Mouse (Mus musculus) midbrain, embryonic 16.5 days (tissue): Measurements from ENCODE around the gene Meis2. TPM values are rescaled to one million over a fixed set of nuclear protein-coding genes. Genes with fewer than 3 reads are reported as not detected.

Experiments
- ATAC-seq: fragments of 200-750 bp; cut with Nextera tagmentation; 2 replicates; pipeline ENCODE4 v1.8.0; 2017; ENCODE audit warnings: moderate TSS enrichment
- H3K27ac ChIP-seq: fragments of 300-500 bp; sonication (generic); 2 replicates; pipeline ENCODE4 v1.5.1; 2014; ENCODE audit warnings: mild to moderate bottlenecking, low read length, mixed read lengths
- H3K27me3 ChIP-seq: fragments of 300-500 bp; sonication (generic); 2 replicates; pipeline ENCODE4 v1.6.1; 2014; ENCODE audit warnings: low read depth, low read length, mixed read lengths; ENCODE audit not compliant: control insufficient read depth, insufficient read depth
- H3K36me3 ChIP-seq: fragments of 300-500 bp; sonication (generic); 2 replicates; pipeline ENCODE4 v1.6.1; 2014; ENCODE audit warnings: mild to moderate bottlenecking, low read length, moderate library complexity, mixed read lengths; ENCODE audit not compliant: control insufficient read depth, insufficient read depth
- H3K4me1 ChIP-seq: fragments of 300-500 bp; sonication (generic); 2 replicates; pipeline ENCODE4 v1.6.1; 2014; ENCODE audit warnings: mild to moderate bottlenecking, low read length, mixed read lengths; ENCODE audit not compliant: control insufficient read depth, insufficient read depth
- H3K4me2 ChIP-seq: fragments of 300-500 bp; sonication (generic); 2 replicates; pipeline ENCODE4 v1.6.1; 2014; ENCODE audit warnings: mild to moderate bottlenecking, low read length, mixed read lengths
- H3K4me3 ChIP-seq: fragments of 300-500 bp; sonication (generic); 2 replicates; pipeline ENCODE4 v1.5.1; 2014; ENCODE audit warnings: low read depth, mild to moderate bottlenecking, low read length, moderate library complexity, mixed read lengths
- H3K9ac ChIP-seq: fragments of 300-500 bp; sonication (generic); 2 replicates; pipeline ENCODE4 v1.6.1; 2014; ENCODE audit warnings: low read depth, low read length, mixed read lengths
- H3K9me3 ChIP-seq: fragments of 300-500 bp; sonication (generic); replicated peaks from 2 replicates; pipeline ENCODE4 v1.6.1; 2014; ENCODE audit warnings: mild to moderate bottlenecking, low read length, mixed read lengths; ENCODE audit not compliant: control insufficient read depth, poor library complexity, severe bottlenecking
- WGBS: fragments of 180-500 bp; shearing (Covaris S2); extraction: QIAGEN DNeasy Blood & Tissue Kit; methylation state at CpG from one replicate; pipeline ENCODE4 v1.1.7; 2014; 5-methylcytosine and 5-hydroxymethylcytosine counted together
- polyA plus RNA-seq: library from polyadenylated mRNA; unstranded; fragments of >200 nt; fragmentation: Nextera tagmentation; extraction: Ambion mirVana; gene quantifications from 2 replicates; pipeline ENCODE4 v1.2.1, GENCODE M21; 2015

Meis2 gene
- polyA plus RNA-seq, 1 experiment from 2014 or later = 70.2 TPM

DNA sequence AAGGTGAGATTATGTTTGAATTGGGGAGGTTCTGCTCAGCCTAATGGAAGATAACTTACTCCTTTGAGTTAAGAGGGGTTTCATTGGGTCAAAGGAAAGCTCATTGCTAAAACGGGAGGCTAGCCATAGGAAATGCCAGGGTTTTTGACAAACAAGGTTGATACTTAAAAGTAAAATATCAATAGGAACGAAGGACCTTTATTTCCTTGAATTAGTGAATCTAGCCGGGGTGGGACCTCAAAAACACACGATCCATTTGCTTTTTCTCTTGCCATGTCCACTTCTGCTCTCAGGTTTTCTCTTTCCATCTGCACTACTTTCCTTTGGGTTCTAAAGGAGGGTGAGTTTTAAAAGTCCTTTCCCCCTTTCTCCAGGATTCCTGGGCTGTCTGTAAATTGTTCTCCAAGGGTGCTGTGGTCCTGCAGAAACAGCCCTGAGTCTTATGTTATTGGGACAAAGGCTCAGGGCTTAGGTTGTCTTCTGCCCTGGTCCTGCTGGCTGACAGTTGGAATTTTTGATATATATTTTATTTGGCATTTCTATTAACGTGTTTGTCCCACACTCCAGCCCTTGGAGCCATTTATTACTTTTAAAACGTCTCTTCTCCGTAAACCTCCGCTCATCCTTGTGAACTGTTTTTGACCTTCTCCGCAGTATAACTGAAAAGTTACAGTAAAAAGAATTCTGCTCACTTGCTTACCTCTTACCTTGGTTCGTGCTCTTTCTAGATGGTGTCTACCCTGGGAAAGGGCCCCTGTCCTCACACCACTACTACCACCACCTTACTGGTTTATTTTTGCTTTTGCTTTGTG is 5.2 kb upstream of the Meis2 start:
- no peaks in the 10 kb centered on the region for H3K9me3 ChIP-seq
- 7% methylated on average over 10 of the region's 10 CpGs for WGBS
- peak overlapping the region; percentile 62 for H3K4me2 ChIP-seq
- H3K36me3 ChIP-seq = no peaks in the 10 kb centered on the region
- peak overlapping the region; percentile 84 for H3K27ac ChIP-seq
- peak overlapping the region; percentile 43 for H3K4me3 ChIP-seq
- peak overlapping the region; percentile 52 for H3K9ac ChIP-seq
- no peak for ATAC-seq
- H3K27me3 ChIP-seq = peaks cover 3% of the 10 kb centered on the region; the same call in 1 of the 2 replicates
- H3K4me1 ChIP-seq = peaks cover 21% of the 10 kb centered on the region

GRCm38 (mm10) chr2:116069451-116070225 is 4.0 kb upstream of the Meis2 start:
- H3K9me3 ChIP-seq = no peaks in the 10 kb centered on the region
- peaks cover 3% of the 10 kb centered on the region; the same call in 1 of the 2 replicates for H3K27me3 ChIP-seq
- peak overlapping the region; percentile 62 for H3K4me2 ChIP-seq
- ATAC-seq = no peak
- 13% methylated on average over 8 of the region's 8 CpGs for WGBS
- H3K9ac ChIP-seq = peak overlapping the region; percentile 44
- H3K4me3 ChIP-seq = peak overlapping the region; percentile 43
- no peaks in the 10 kb centered on the region for H3K36me3 ChIP-seq
- H3K27ac ChIP-seq = peak overlapping the region; percentile 61
- H3K4me1 ChIP-seq = peaks cover 14% of the 10 kb centered on the region

DNA sequence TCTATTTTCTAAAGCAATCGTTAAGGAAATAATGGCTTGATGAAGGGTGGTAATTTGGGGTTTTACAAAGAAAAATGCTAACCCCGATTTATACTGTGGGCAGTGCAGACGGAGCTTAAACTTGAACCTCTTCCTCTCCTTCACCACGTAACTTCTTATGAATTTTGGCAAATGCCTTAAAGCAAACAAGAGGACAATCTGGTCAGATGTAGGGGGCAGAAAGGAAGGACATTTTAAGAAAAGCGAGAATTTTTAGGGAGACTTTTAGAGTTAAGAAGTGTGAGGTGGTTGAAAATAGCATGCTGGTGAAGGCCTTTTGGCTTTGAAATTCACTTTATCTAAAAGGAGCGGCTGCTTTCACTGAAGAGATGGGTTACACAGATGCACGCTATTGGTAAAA is 3.3 kb upstream of the Meis2 start:
- WGBS = 13% methylated on average over 7 of the region's 7 CpGs
- peak overlapping the region; percentile 61 for H3K27ac ChIP-seq
- no peak for ATAC-seq
- no peaks in the 10 kb centered on the region for H3K36me3 ChIP-seq
- H3K9ac ChIP-seq = peak overlapping the region; percentile 44
- peak overlapping the region; percentile 62 for H3K4me2 ChIP-seq
- H3K9me3 ChIP-seq = no peaks in the 10 kb centered on the region
- peaks cover 3% of the 10 kb centered on the region; the same call in 1 of the 2 replicates for H3K27me3 ChIP-seq
- H3K4me1 ChIP-seq = peaks cover 14% of the 10 kb centered on the region
- peak overlapping the region; percentile 43 for H3K4me3 ChIP-seq

DNA sequence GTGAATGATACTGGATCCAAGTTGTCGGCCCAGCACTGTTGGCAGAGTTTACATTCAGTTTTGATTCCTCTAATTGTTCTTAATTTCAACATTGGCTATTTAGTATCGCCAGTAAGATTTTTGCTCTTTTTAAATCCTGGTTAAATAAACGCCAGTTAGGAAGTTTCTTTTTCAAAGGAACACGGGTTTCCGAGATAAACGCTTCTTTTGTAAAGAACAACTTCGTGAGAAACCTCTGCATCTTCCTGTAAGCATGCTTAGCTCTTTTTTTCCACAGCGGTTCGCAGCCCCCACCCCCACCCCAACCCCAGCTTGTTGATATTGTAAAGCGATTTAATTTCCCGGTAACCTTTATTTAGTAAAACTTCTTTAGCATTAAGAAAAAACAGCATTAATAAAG is 2.8 kb upstream of the Meis2 start:
- 4% methylated on average over 11 of the region's 11 CpGs for WGBS
- Histone ChIP-seq H3K4me1 (peaks cover 14% of the 10 kb centered on the region), H3K9ac (peak overlapping the region; percentile 47), H3K36me3 (no peaks in the 10 kb centered on the region), H3K9me3 (no peaks in the 10 kb centered on the region), H3K27ac (peak overlapping the region; percentile 84), H3K4me3 (peak overlapping the region; percentile 43), H3K4me2 (peak overlapping the region; percentile 72), H3K27me3 (peaks cover 3% of the 10 kb centered on the region; the same call in 1 of the 2 replicates)
- no peak for ATAC-seq

GRCm38 (mm10) chr2:116067711-116068110 is 2.1 kb upstream of the Meis2 start:
- peak overlapping the region; percentile 84 for H3K27ac ChIP-seq
- no peaks in the 10 kb centered on the region for H3K9me3 ChIP-seq
- peaks cover 14% of the 10 kb centered on the region for H3K4me1 ChIP-seq
- 2% methylated on average over 15 of the region's 15 CpGs for WGBS
- no peak for ATAC-seq
- H3K9ac ChIP-seq = peak overlapping the region; percentile 58
- H3K4me3 ChIP-seq = peak overlapping the region; percentile 43
- H3K36me3 ChIP-seq = no peaks in the 10 kb centered on the region
- H3K27me3 ChIP-seq = peaks cover 3% of the 10 kb centered on the region; the same call in 1 of the 2 replicates
- peak overlapping the region; percentile 72 for H3K4me2 ChIP-seq

GRCm38 (mm10) chr2:116067065-116067497 is 1.4 kb upstream of the Meis2 start:
- H3K9ac ChIP-seq = peak overlapping the region; percentile 69
- under 1% methylated on average over 27 of the region's 27 CpGs for WGBS
- no peaks in the 10 kb centered on the region for H3K9me3 ChIP-seq
- H3K27me3 ChIP-seq = peaks cover 3% of the 10 kb centered on the region; the same call in 1 of the 2 replicates
- peak overlapping the region; percentile 72 for H3K4me2 ChIP-seq
- peaks cover 14% of the 10 kb centered on the region for H3K4me1 ChIP-seq
- H3K27ac ChIP-seq = peak overlapping the region; percentile 84
- no peaks in the 10 kb centered on the region for H3K36me3 ChIP-seq
- ATAC-seq = peak; percentile 56
- H3K4me3 ChIP-seq = peak overlapping the region; percentile 43

- Histone ChIP-seq H3K27ac (peak overlapping the region; percentile 84), H3K9me3 (no peaks in the 10 kb centered on the region), H3K9ac (peak overlapping the region; percentile 69), H3K4me2 (peak overlapping the region; percentile 72), H3K27me3 (no peaks in the 10 kb centered on the region; the same call in 1 of the 2 replicates), H3K36me3 (no peaks in the 10 kb centered on the region), H3K4me1 (peaks cover 9% of the 10 kb centered on the region; the same call in 1 of the 2 replicates), H3K4me3 (peak overlapping the region; percentile 43)
- under 1% methylated on average over 36 of the region's 36 CpGs for WGBS
- peak; percentile 52 for ATAC-seq
Observed at GRCm38 (mm10) chr2:116066057-116066941, 660 bp upstream of the Meis2 start.

GRCm38 (mm10) chr2:116065057-116065456 is 582 bp downstream of the Meis2 start:
- no peaks in the 10 kb centered on the region for H3K36me3 ChIP-seq
- peak overlapping the region; percentile 43 for H3K4me3 ChIP-seq
- peaks cover 16% of the 10 kb centered on the region; the same call in 1 of the 2 replicates for H3K4me1 ChIP-seq
- H3K27ac ChIP-seq = peak overlapping the region; percentile 84
- WGBS = 0% methylated on average over 10 of the region's 10 CpGs
- H3K9me3 ChIP-seq = no peaks in the 10 kb centered on the region
- ATAC-seq = no peak
- H3K4me2 ChIP-seq = peak overlapping the region; percentile 72
- H3K27me3 ChIP-seq = no peaks in the 10 kb centered on the region; the same call in 1 of the 2 replicates
- H3K9ac ChIP-seq = peak overlapping the region; percentile 74
